Mouse (Mus musculus) midbrain, embryonic 11.5 days (tissue): ENCODE results near the gene Traf3ip2. TPM values are rescaled to one million over a fixed set of nuclear protein-coding genes. Genes with fewer than 3 reads are reported as not detected.
A peak's percentile ranks its signal among the peaks of the same experiment; 100 is the strongest.

ENCODE experiments used
- ATAC-seq: fragments of 200-750 bp; cut with Nextera tagmentation; 2 replicates; pipeline ENCODE4 v1.8.0; 2017; ENCODE audit warnings: moderate TSS enrichment, moderate library complexity; ENCODE audit not compliant: low FRiP score
- DNase-seq: peaks from one replicate; pipeline ENCODE4 v3.0.0; 2015; ENCODE audit warnings: low spot score; ENCODE audit errors: missing footprints
- H3K27ac ChIP-seq: fragments of 300-500 bp; sonication (generic); 2 replicates; pipeline ENCODE4 v1.5.1; 2014; ENCODE audit warnings: low read depth, low read length
- H3K27me3 ChIP-seq: fragments of 300-500 bp; sonication (generic); 2 replicates; pipeline ENCODE4 v1.6.1; 2014; ENCODE audit warnings: mild to moderate bottlenecking, low read length, moderate library complexity, mixed read lengths; ENCODE audit not compliant: control insufficient read depth, insufficient read depth
- H3K36me3 ChIP-seq: fragments of 300-500 bp; sonication (generic); 2 replicates; pipeline ENCODE4 v1.6.1; 2014; ENCODE audit warnings: mild to moderate bottlenecking, low read length, moderate library complexity, mixed read lengths; ENCODE audit not compliant: control insufficient read depth, insufficient read depth
- H3K4me1 ChIP-seq: fragments of 300-500 bp; sonication (generic); 2 replicates; pipeline ENCODE4 v1.6.1; 2014; ENCODE audit warnings: low read length; ENCODE audit not compliant: control insufficient read depth, insufficient read depth
- H3K4me2 ChIP-seq: fragments of 300-500 bp; sonication (generic); 2 replicates; pipeline ENCODE4 v1.6.1; 2014; ENCODE audit warnings: mild to moderate bottlenecking, moderate library complexity
- H3K4me3 ChIP-seq: fragments of 300-500 bp; sonication (generic); 2 replicates; pipeline ENCODE4 v1.5.1; 2014; ENCODE audit warnings: low read depth, low read length
- H3K9ac ChIP-seq: fragments of 300-500 bp; sonication (generic); 2 replicates; pipeline ENCODE4 v1.6.1; 2014; ENCODE audit warnings: low read length
- H3K9me3 ChIP-seq: fragments of 300-500 bp; sonication (generic); 2 replicates; pipeline ENCODE4 v1.6.1; 2016; ENCODE audit warnings: low read length; ENCODE audit not compliant: control insufficient read depth
- WGBS: fragments of 180-500 bp; shearing (Covaris S2); extraction: QIAGEN DNeasy Blood & Tissue Kit; methylation state at CpG from one replicate; pipeline ENCODE4 v1.1.7; 2014; 5-methylcytosine and 5-hydroxymethylcytosine counted together
- polyA plus RNA-seq: library from polyadenylated mRNA; unstranded; fragments of >200 nt; fragmentation: Nextera tagmentation; extraction: Ambion mirVana; gene quantifications from 2 replicates; pipeline ENCODE4 v1.2.1, GENCODE M21; 2014

The Traf3ip2 gene
- polyA plus RNA-seq, 1 experiment from 2014 or later, result 3.9 TPM

DNA sequence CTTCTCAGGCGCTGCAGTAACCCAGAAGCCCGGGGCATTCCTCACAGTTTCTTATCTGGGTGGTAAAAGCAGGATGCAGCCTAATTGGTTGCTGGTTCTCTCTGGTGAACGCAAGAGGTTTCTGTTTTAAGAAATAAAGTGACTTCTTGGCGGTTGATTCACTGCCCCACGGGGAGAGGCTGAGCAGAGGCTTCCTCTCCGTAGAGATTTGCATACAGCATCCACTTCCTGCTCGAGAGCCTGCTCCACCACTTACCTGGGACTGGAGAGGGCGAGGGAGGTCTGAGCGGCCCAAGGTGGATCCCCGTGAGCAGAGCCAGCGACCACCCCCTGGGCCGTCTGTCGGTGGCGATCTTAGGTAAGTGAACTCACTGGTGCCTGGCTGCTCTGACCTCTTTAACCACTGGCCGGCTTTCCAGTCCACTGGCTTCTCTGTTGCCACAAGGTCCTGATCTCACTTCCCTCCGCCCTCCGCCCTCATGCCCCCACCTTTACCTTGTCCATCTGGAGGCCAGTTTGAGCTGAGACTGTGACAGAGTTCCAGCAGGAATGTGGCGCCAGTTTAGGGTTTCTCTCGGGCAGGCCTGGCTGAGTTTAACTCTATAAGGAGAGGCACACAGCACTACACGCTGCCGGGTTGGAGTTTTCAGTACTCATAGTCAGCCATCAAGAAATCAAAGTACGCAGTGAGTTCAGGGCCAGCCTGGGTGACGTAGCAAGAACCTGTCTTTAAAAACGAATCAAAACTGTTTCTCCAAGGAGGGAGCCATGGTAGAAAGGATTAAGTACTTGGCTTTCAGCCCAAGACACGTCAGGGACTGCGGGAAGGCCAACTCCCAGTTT lies 476 bp downstream of the Traf3ip2 start:
- peak overlapping the region; percentile 33 for H3K4me2 ChIP-seq
- H3K27me3 ChIP-seq, result no peaks in the 10 kb centered on the region
- DNase-seq (peak; percentile 92), ATAC-seq (peak; percentile 48)
- H3K36me3 ChIP-seq, result no peaks in the 10 kb centered on the region
- H3K4me3 ChIP-seq, result no peak overlapping the region
- H3K27ac ChIP-seq, result no peak overlapping the region
- H3K9ac ChIP-seq, result peak overlapping the region; percentile 34
- WGBS, result 11% methylated on average over 26 of the region's 26 CpGs
- peaks cover 8% of the 10 kb centered on the region for H3K4me1 ChIP-seq
- H3K9me3 ChIP-seq, result no peaks in the 10 kb centered on the region

DNA sequence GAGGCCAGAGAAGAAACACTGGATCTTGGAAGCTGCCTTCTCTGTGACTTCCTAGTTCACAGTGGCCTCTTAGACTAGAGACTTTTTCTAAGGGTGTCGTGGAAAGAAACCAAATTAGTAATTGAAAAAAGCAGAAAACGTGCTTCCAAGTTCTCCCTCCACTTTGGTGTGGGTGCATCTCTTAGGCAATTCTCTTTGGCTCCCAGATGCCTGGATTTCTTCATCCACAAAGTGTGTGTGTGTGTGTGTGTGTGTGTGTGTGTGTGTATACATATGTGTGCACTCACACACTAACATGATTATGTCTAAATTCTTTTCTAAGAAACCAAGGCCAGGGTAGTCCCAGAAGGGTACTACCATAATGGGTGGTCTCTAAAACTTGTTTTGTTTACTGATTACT lies 1.2 kb downstream of the Traf3ip2 start:
- 54% methylated on average over 2 of the region's 2 CpGs for WGBS
- no peaks in the 10 kb centered on the region for H3K36me3 ChIP-seq
- H3K4me3 ChIP-seq, result no peak overlapping the region
- H3K27ac ChIP-seq, result no peak overlapping the region
- no peak overlapping the region for H3K9ac ChIP-seq
- H3K4me2 ChIP-seq, result no peak overlapping the region
- DNase-seq (peak; percentile 72), ATAC-seq (no peak; the same call in 1 of the 2 replicates)
- H3K4me1 ChIP-seq, result peaks cover 8% of the 10 kb centered on the region
- no peaks in the 10 kb centered on the region for H3K27me3 ChIP-seq
- no peaks in the 10 kb centered on the region for H3K9me3 ChIP-seq

DNA sequence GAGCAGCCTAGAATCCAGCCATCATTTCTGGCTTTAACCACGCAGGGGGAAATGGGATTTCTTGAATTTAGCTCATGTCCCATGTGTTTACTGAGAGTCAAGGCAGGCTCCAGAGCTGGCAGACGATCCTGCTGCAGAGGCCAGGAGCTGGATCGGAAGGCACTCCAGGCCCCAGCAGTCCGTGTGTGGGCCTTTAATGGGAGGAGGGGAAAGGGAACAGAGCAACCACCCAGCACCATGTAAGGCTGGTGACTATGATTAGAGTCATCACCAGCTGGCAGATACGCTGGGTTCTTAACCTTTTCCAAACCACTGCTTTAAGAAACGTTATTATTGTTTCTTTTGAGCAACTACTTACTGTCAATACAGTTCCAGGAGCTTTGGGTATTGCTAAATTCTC lies 1.9 kb downstream of the Traf3ip2 start:
- peaks cover 8% of the 10 kb centered on the region for H3K4me1 ChIP-seq
- no peak overlapping the region for H3K4me3 ChIP-seq
- H3K9me3 ChIP-seq, result no peaks in the 10 kb centered on the region
- no peaks in the 10 kb centered on the region for H3K27me3 ChIP-seq
- no peak overlapping the region for H3K4me2 ChIP-seq
- H3K9ac ChIP-seq, result no peak overlapping the region
- WGBS, result 36% methylated on average over 6 of the region's 6 CpGs
- ATAC-seq, result 0 out of 2 replicates have a peak, but pooled peaks have one; percentile 22
- no peak for DNase-seq
- H3K27ac ChIP-seq, result no peak overlapping the region
- no peaks in the 10 kb centered on the region for H3K36me3 ChIP-seq

DNA sequence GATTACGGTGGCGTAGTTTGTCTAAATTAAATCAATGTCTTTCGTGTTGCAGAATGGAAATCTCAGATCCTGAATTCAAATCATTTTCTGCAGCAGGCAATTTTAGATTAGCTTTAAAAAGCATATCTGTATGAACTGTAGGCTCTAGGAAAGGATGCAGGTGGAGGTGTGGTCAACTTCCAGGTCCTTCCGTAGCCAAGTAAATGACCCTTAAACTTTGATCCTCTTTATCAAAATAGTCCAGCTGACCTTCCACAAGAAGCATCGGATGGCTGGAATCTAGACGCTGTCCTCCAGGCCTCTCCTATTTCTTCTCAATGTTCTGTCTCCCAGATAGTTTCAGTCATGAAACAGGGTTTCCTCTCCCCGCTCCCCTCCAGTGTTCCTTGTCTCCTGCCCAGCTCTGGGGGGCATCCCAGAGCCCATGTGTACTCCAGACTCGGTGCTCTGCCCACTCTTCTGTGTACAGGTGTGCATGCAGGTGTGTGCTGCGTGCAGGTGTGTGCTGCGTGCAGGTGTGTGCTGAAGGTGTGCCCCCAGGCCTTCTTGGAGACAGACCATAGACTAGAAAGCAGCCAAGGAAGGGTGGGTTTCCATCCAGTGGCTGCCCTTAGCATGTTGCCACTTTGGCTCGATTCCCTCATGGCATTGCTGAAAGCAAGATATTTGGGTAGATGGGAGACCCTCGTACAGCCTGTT lies 2.9 kb downstream of the Traf3ip2 start:
- H3K36me3 ChIP-seq, result no peaks in the 10 kb centered on the region
- no peak overlapping the region for H3K9ac ChIP-seq
- ATAC-seq (no peak), DNase-seq (peak; percentile 54)
- peaks cover 8% of the 10 kb centered on the region for H3K4me1 ChIP-seq
- WGBS, result 86% methylated on average over 12 of the region's 12 CpGs
- no peak overlapping the region for H3K27ac ChIP-seq
- H3K9me3 ChIP-seq, result no peaks in the 10 kb centered on the region
- H3K27me3 ChIP-seq, result no peaks in the 10 kb centered on the region
- H3K4me3 ChIP-seq, result no peak overlapping the region
- no peak overlapping the region for H3K4me2 ChIP-seq

DNA sequence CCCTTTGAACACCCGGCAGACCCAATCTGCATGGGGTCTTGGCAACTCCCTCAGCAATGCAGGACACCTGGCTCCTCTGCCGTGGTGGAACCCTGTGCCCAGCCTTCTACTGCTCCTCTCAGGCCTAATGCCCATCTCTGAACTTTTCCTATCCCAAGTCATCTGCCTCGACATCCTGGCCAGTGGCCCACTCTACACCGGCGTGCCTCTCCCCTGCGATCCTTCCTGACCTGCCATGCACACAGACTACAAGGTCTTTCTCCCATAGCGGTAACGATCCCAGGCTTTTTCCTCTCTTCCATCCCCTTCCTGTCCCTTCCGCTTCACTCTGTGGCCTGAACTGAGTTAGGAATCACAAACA lies 3.5 kb downstream of the Traf3ip2 start:
- Histone ChIP-seq H3K9ac (no peak overlapping the region), H3K9me3 (no peaks in the 10 kb centered on the region), H3K4me1 (peaks cover 8% of the 10 kb centered on the region), H3K4me2 (no peak overlapping the region), H3K4me3 (no peak overlapping the region), H3K27ac (no peak overlapping the region), H3K36me3 (no peaks in the 10 kb centered on the region), H3K27me3 (no peaks in the 10 kb centered on the region)
- WGBS, result 90% methylated on average over 9 of the region's 9 CpGs
- ATAC-seq (no peak), DNase-seq (peak; percentile 28)

DNA sequence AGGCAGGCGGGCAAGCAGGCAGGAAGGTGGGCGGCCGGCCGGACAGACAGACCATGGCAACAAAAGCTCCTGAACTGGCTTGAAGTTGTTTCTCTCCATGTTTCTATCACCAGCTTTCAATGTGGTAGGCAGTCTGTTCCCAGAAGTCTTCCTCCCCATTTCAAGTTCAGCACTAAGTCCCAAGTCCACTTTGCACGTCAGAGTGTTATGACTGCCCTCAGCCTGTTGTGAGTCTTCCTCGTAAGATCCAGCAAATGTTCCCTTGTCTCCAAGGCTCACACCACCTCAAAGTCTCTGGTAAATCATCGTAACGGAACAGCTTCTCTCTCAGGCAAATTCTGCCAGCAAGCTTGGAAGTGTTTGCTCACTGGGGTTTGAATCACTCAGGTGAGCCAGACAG lies 3.9 kb downstream of the Traf3ip2 start:
- H3K9ac ChIP-seq, result no peak overlapping the region
- DNase-seq (peak; percentile 35), ATAC-seq (no peak)
- H3K36me3 ChIP-seq, result no peaks in the 10 kb centered on the region
- H3K9me3 ChIP-seq, result no peaks in the 10 kb centered on the region
- no peaks in the 10 kb centered on the region for H3K27me3 ChIP-seq
- H3K4me3 ChIP-seq, result no peak overlapping the region
- H3K27ac ChIP-seq, result no peak overlapping the region
- no peak overlapping the region for H3K4me2 ChIP-seq
- H3K4me1 ChIP-seq, result peaks cover 8% of the 10 kb centered on the region
- 88% methylated on average over 8 of the region's 8 CpGs for WGBS

DNA sequence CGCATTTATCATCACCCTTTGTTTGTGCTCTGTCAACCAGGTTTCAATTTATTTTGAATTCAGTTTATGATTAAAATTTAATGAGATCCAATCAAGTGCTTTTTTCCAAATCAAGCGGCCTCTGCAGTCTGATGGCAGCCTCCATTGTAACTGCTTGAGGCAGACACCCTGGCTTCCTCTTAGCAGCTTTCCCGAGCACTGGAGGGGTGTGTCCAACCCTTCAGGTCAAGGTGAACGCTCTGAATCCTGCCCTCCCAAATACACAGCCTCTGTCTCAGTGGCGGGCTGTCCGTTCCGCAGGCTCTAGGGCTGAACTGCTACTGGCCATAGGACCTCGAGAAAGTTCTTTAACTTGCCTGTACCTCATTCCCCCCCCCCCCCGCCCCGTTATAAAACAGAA lies 5.7 kb downstream of the Traf3ip2 start:
- no peak for ATAC-seq
- Histone ChIP-seq H3K27ac (no peak overlapping the region), H3K36me3 (no peaks in the 10 kb centered on the region), H3K9me3 (no peaks in the 10 kb centered on the region), H3K4me1 (peaks cover 2% of the 10 kb centered on the region; the same call in 1 of the 2 replicates), H3K4me2 (no peak overlapping the region), H3K9ac (no peak overlapping the region), H3K27me3 (no peaks in the 10 kb centered on the region), H3K4me3 (no peak overlapping the region)
- WGBS, result 81% methylated on average over 10 of the region's 10 CpGs
- DNase-seq, result peak; percentile 14

DNA sequence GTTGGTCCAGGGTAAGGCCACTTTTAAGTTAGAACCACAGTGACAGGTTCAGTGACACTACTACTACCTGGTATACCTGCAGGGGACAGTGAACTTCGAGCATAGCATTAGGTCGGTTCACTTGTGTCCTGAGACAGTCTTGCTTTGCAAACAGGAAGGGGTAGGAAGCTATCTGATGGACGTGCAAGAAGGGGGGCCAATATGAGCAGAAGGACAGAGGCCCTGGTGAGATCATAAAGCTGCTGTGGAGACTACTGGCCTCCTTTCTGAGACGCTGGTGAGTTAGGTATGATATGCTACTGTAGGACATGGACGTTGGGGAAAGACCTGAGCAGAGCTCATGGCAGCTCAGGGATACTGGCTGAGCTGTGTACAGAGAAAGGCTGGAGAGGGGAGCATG lies 7.9 kb downstream of the Traf3ip2 start:
- no peaks in the 10 kb centered on the region for H3K4me1 ChIP-seq
- no peak overlapping the region for H3K4me2 ChIP-seq
- H3K9me3 ChIP-seq, result no peaks in the 10 kb centered on the region
- no peak overlapping the region for H3K9ac ChIP-seq
- H3K27me3 ChIP-seq, result no peaks in the 10 kb centered on the region
- ATAC-seq (no peak), DNase-seq (peak; percentile 56)
- H3K4me3 ChIP-seq, result no peak overlapping the region
- no peaks in the 10 kb centered on the region for H3K36me3 ChIP-seq
- WGBS, result 92% methylated on average over 5 of the region's 5 CpGs
- no peak overlapping the region for H3K27ac ChIP-seq

DNA sequence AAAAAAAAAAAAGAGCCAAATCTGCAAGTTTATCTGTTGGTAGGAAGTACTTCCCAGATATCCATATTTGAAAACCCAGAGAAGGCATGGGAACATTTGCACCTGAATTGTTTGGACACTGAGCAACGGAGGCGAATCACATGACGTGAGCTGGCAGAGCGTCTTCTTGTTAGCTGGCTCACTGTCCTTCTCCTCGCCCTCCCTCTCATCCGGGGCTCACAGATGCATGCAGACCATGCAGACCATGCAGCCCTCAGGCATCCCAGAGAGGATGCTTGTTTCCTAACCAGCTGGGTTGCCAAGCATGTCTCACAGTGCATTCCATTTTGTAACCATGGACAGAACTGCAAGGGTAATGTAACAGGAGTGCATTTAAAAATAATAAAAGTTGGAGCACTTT lies 11.1 kb downstream of the Traf3ip2 start:
- H3K4me3 ChIP-seq, result no peak overlapping the region
- peaks cover under 1% of the 10 kb centered on the region; the same call in 1 of the 2 replicates for H3K4me1 ChIP-seq
- DNase-seq, result peak; percentile 41
- WGBS, result 86% methylated on average over 6 of the region's 6 CpGs
- no peak overlapping the region for H3K4me2 ChIP-seq
- no peaks in the 10 kb centered on the region for H3K9me3 ChIP-seq
- no peak for ATAC-seq
- H3K9ac ChIP-seq, result no peak overlapping the region
- no peak overlapping the region for H3K27ac ChIP-seq
- H3K36me3 ChIP-seq, result no peaks in the 10 kb centered on the region
- H3K27me3 ChIP-seq, result no peaks in the 10 kb centered on the region
